Mouse (Mus musculus) brain, embryonic 14.5 days (tissue): Measurements from ENCODE around the gene Cacna2d3.

ENCODE experiments used
- CTCF ChIP-seq: fragments of 200-500 bp; IDR thresholded peaks from 2 replicates; pipeline ENCODE4 v1.5.1; 2012; ENCODE audit warnings: inconsistent platforms, mild to moderate bottlenecking, moderate library complexity, borderline replicate concordance; ENCODE audit not compliant: insufficient read depth, insufficient read length; ENCODE audit errors: extremely low read depth
- POLR2A ChIP-seq: fragments of 200-500 bp; IDR thresholded peaks from 2 replicates; pipeline ENCODE4 v1.6.1; 2012; ENCODE audit warnings: mild to moderate bottlenecking, inconsistent platforms, borderline replicate concordance; ENCODE audit not compliant: poor library complexity, insufficient read depth, insufficient read length, severe bottlenecking; ENCODE audit errors: extremely low read depth

GRCm38 (mm10) chr14:29122749-29123148, 598.9 kb downstream of the Cacna2d3 start:
- TF ChIP-seq POLR2A (no peak), CTCF (no peak)
